Mouse (Mus musculus) small intestine, adult 2 months (tissue): ENCODE measurements around the gene Bcl2l13.

Experiments used
- CTCF ChIP-seq: fragments of 200-500 bp; IDR thresholded peaks from 2 replicates; pipeline ENCODE4 v1.5.1; 2012; ENCODE audit warnings: low read depth, mild to moderate bottlenecking, control low read depth, inconsistent platforms, low read length, moderate library complexity, mixed read lengths; ENCODE audit not compliant: insufficient replicate concordance, insufficient read length; ENCODE audit errors: extremely low read depth
- POLR2A ChIP-seq: fragments of 200-500 bp; IDR thresholded peaks from 2 replicates; pipeline ENCODE4 v1.6.1; 2012; ENCODE audit warnings: low read depth, mild to moderate bottlenecking, control low read depth, inconsistent platforms, low read length, moderate library complexity

GRCm38 (mm10) chr6:120854413-120854812 is 18.4 kb downstream of the Bcl2l13 start:
- TF ChIP-seq CTCF (no peak), POLR2A (no peak)
